Mouse (Mus musculus): ENCODE data around the gene F2. TPM values are rescaled to one million over a fixed set of nuclear protein-coding genes. Genes with fewer than 3 reads are reported as not detected.
"Not testable (repeated sequence)": the region's sequence is repeated elsewhere in the genome, so short reads cannot be mapped to it uniquely, and the experiment has no call there.

Gene F2
- polyA plus RNA-seq, 1 experiment from 2014 or later: 17.4 TPM

DNA sequence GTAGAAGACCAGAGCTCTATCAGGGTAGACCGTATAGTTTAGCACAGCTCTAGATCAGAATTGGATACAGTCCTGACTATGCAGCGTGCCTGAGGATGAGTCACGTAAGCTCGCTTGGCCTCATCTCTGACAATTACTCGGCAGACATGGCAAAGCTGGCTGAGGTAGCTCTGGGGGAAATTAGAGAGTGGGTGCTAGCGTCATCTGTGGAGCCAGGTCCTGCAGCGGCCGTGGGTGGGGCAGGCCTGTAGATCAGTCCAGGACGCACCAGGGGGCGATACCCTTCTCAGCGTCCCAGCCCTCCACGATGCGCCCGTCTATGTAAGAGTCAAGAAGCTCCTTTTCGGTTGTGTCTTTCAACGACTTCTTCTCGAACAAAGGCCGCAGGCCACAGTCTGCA, 6.5 kb downstream of the F2 start:
- WGBS: 77% methylated on average over 18 of the region's 18 CpGs
- H3K4me1 ChIP-seq (ENCODE audit: control insufficient read depth, insufficient read depth, low read length): no peaks in the 10 kb centered on the region
- no peak for ATAC-seq (ENCODE audit: insufficient read depth, low FRiP score)
- no peaks in the 10 kb centered on the region for H3K36me3 ChIP-seq (ENCODE audit: control insufficient read depth, insufficient read depth, low read length)
- no peak overlapping the region for H3K4me2 ChIP-seq (ENCODE audit: low read depth, low read length)
- H3K27ac ChIP-seq (ENCODE audit: low read length): no peak overlapping the region
- H3K9me3 ChIP-seq (replicated peaks; ENCODE audit: control insufficient read depth, low read length): no peaks in the 10 kb centered on the region
- H3K27me3 ChIP-seq (ENCODE audit: control insufficient read depth, insufficient read depth, low read length): no peaks in the 10 kb centered on the region
- H3K9ac ChIP-seq (ENCODE audit: low read length): no peak overlapping the region
- no peak overlapping the region for H3K4me3 ChIP-seq (replicated peaks; ENCODE audit: low read length)

DNA sequence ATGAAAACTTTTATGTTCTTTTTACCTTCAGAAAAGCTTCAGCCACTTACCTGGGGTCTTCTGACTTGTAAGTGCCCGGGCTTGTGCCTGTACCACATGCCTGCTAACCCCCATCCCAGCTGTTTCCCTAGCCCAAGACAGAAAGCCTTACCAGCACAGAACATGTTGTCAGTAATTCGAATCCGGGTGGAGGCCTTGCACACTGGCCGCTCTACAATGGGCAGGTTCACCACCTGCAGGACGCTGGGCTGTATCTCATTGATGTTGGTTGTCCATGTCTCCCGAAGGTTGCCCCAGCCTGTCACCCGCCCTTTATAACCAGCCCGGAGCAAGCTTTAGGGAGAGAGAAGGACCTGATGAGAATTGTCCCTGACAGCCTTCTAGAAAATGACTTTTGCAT, 8.0 kb downstream of the F2 start:
- no peaks in the 10 kb centered on the region for H3K4me1 ChIP-seq (ENCODE audit: control insufficient read depth, insufficient read depth, low read length)
- H3K4me3 ChIP-seq (replicated peaks; ENCODE audit: low read length): no peak overlapping the region
- peaks cover 4% of the 10 kb centered on the region; the same call in 1 of the 2 replicates for H3K36me3 ChIP-seq (ENCODE audit: control insufficient read depth, insufficient read depth, low read length)
- no peaks in the 10 kb centered on the region for H3K9me3 ChIP-seq (replicated peaks; ENCODE audit: control insufficient read depth, low read length)
- no peak overlapping the region for H3K9ac ChIP-seq (ENCODE audit: low read length)
- no peaks in the 10 kb centered on the region for H3K27me3 ChIP-seq (ENCODE audit: control insufficient read depth, insufficient read depth, low read length)
- no peak overlapping the region for H3K4me2 ChIP-seq (ENCODE audit: low read depth, low read length)
- 87% methylated on average over 8 of the region's 8 CpGs for WGBS
- ATAC-seq (ENCODE audit: insufficient read depth, low FRiP score): no peak
- no peak overlapping the region for H3K27ac ChIP-seq (ENCODE audit: low read length)

- no peak for ATAC-seq (ENCODE audit: insufficient read depth, low FRiP score)
- Histone ChIP-seq H3K4me3 (replicated peaks; ENCODE audit: low read length) (no peak overlapping the region), H3K4me1 (ENCODE audit: control insufficient read depth, insufficient read depth, low read length) (no peaks in the 10 kb centered on the region), H3K9me3 (replicated peaks; ENCODE audit: control insufficient read depth, low read length) (no peaks in the 10 kb centered on the region), H3K4me2 (ENCODE audit: low read depth, low read length) (no peak overlapping the region), H3K27me3 (ENCODE audit: control insufficient read depth, insufficient read depth, low read length) (no peaks in the 10 kb centered on the region), H3K27ac (ENCODE audit: low read length) (no peak overlapping the region), H3K36me3 (ENCODE audit: control insufficient read depth, insufficient read depth, low read length) (peaks cover 4% of the 10 kb centered on the region; the same call in 1 of the 2 replicates), H3K9ac (ENCODE audit: low read length) (no peak overlapping the region)
- WGBS: 71% methylated on average over 5 of the region's 5 CpGs
Measured at GRCm38 (mm10) chr2:91627486-91627885, 8.7 kb downstream of the F2 start.

- H3K4me1 ChIP-seq (ENCODE audit: control insufficient read depth, insufficient read depth, low read length); H3K27me3 ChIP-seq (ENCODE audit: control insufficient read depth, insufficient read depth, low read length); H3K9ac ChIP-seq (ENCODE audit: low read length); H3K27ac ChIP-seq (ENCODE audit: low read length); H3K4me2 ChIP-seq (ENCODE audit: low read depth, low read length); ATAC-seq (ENCODE audit: insufficient read depth, low FRiP score); H3K9me3 ChIP-seq (replicated peaks; ENCODE audit: control insufficient read depth, low read length); H3K4me3 ChIP-seq (replicated peaks; ENCODE audit: low read length): not testable (repeated sequence)
- peaks cover 29% of the 10 kb centered on the region for H3K36me3 ChIP-seq (ENCODE audit: control insufficient read depth, insufficient read depth, low read length)
- WGBS: 86% methylated on average over 7 of the region's 7 CpGs
Measured at GRCm38 (mm10) chr2:91623366-91623765, 12.8 kb downstream of the F2 start.

DNA sequence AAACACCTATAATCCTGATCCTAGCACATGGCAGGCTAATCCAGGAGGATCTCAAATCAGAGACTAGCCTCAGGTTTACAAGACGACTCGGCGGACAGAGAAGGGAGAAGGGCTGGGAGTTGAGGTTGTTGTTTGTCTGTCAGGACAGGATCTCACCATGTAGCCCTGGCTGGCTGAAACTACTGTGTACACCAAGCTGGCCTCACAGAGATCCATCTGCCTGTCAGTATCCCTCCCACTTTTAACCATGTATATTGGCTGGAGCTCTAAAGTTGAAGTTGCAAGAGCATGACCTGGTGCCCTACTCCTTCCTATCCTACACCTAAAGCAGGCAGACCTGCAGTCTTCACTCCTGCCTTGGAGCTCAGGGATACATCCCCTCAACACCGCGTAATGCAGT, 13.9 kb downstream of the F2 start:
- ATAC-seq (ENCODE audit: insufficient read depth, low FRiP score): no peak
- 92% methylated on average over 5 of the region's 5 CpGs for WGBS
- no peak overlapping the region for H3K4me2 ChIP-seq (ENCODE audit: low read depth, low read length)
- no peaks in the 10 kb centered on the region for H3K4me1 ChIP-seq (ENCODE audit: control insufficient read depth, insufficient read depth, low read length)
- no peaks in the 10 kb centered on the region for H3K27me3 ChIP-seq (ENCODE audit: control insufficient read depth, insufficient read depth, low read length)
- H3K4me3 ChIP-seq (replicated peaks; ENCODE audit: low read length): no peak overlapping the region
- H3K36me3 ChIP-seq (ENCODE audit: control insufficient read depth, insufficient read depth, low read length): peaks cover 35% of the 10 kb centered on the region
- no peaks in the 10 kb centered on the region for H3K9me3 ChIP-seq (replicated peaks; ENCODE audit: control insufficient read depth, low read length)
- no peak overlapping the region for H3K9ac ChIP-seq (ENCODE audit: low read length)
- no peak overlapping the region for H3K27ac ChIP-seq (ENCODE audit: low read length)

- not testable (repeated sequence) for ATAC-seq (ENCODE audit: insufficient read depth, low FRiP score); H3K4me1 ChIP-seq (ENCODE audit: control insufficient read depth, insufficient read depth, low read length); H3K4me3 ChIP-seq (replicated peaks; ENCODE audit: low read length); H3K9ac ChIP-seq (ENCODE audit: low read length); H3K4me2 ChIP-seq (ENCODE audit: low read depth, low read length); H3K27ac ChIP-seq (ENCODE audit: low read length); H3K27me3 ChIP-seq (ENCODE audit: control insufficient read depth, insufficient read depth, low read length); H3K36me3 ChIP-seq (ENCODE audit: control insufficient read depth, insufficient read depth, low read length); H3K9me3 ChIP-seq (replicated peaks; ENCODE audit: control insufficient read depth, low read length)
Measured at GRCm38 (mm10) chr2:91609370-91609769, 26.8 kb downstream of the F2 start.

DNA sequence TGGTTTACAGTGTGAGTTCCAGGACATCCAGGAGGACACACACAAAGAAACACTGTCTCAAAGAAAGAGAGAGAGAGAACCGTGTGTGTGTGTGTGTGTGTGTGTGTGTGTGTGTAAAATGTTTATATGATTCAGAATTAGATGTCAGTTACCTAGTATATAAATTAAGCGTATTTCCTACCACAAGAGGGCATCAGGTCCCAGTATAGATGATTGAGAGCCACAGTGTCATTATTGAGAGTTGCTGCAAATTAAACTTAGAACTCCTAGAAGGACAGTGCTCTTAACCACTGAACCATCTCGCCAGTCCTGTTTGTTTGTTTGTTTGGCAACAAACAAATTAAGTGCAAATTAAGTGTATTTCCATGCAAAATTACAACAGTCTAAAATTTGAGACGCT, 33.8 kb downstream of the F2 start:
- peaks cover 37% of the 10 kb centered on the region for H3K36me3 ChIP-seq (ENCODE audit: control insufficient read depth, insufficient read depth, low read length)
- 88% methylated on average over 4 of the region's 4 CpGs for WGBS
- H3K9me3 ChIP-seq (replicated peaks; ENCODE audit: control insufficient read depth, low read length): no peaks in the 10 kb centered on the region
- H3K9ac ChIP-seq (ENCODE audit: low read length): no peak overlapping the region
- no peak overlapping the region for H3K4me2 ChIP-seq (ENCODE audit: low read depth, low read length)
- no peak for ATAC-seq (ENCODE audit: insufficient read depth, low FRiP score)
- H3K4me1 ChIP-seq (ENCODE audit: control insufficient read depth, insufficient read depth, low read length): no peaks in the 10 kb centered on the region
- H3K27ac ChIP-seq (ENCODE audit: low read length): no peak overlapping the region
- no peaks in the 10 kb centered on the region for H3K27me3 ChIP-seq (ENCODE audit: control insufficient read depth, insufficient read depth, low read length)
- H3K4me3 ChIP-seq (replicated peaks; ENCODE audit: low read length): no peak overlapping the region

DNA sequence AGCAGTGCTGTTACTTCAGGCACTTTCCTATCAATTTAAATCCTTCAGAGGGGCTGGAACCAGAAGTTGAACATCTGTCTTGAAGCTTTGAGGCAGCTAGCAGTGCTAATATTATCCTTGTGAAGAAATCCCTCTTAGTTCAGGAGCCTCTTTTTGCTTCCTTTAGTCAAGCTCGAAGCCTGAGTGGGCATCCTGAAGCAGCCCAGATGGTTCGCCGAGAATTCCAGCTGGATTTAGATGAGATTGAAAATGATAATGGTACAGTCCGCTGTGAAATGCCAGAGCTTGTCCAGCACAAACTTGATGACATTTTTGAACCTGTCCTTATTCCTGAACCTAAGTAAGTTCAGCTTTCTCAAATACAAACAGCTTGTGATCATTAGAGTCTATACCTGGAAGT, 35.7 kb downstream of the F2 start:
- H3K36me3 ChIP-seq (ENCODE audit: control insufficient read depth, insufficient read depth, low read length): peaks cover 40% of the 10 kb centered on the region

GRCm38 (mm10) chr2:91586242-91586641, 50.0 kb downstream of the F2 start:
- Histone ChIP-seq H3K36me3 (ENCODE audit: control insufficient read depth, insufficient read depth, low read length) (peaks cover 26% of the 10 kb centered on the region), H3K9ac (ENCODE audit: low read length) (no peak overlapping the region), H3K27me3 (ENCODE audit: control insufficient read depth, insufficient read depth, low read length) (no peaks in the 10 kb centered on the region), H3K9me3 (replicated peaks; ENCODE audit: control insufficient read depth, low read length) (no peaks in the 10 kb centered on the region), H3K27ac (ENCODE audit: low read length) (no peak overlapping the region), H3K4me1 (ENCODE audit: control insufficient read depth, insufficient read depth, low read length) (no peaks in the 10 kb centered on the region), H3K4me2 (ENCODE audit: low read depth, low read length) (no peak overlapping the region), H3K4me3 (replicated peaks; ENCODE audit: low read length) (no peak overlapping the region)
- 91% methylated on average over 1 of the region's 1 CpGs for WGBS
- ATAC-seq (ENCODE audit: insufficient read depth, low FRiP score): no peak

More for the DNA sequence above, 35.7 kb downstream of the F2 start:
- ATAC-seq (ENCODE audit: insufficient read depth, low FRiP score): no peak
- Histone ChIP-seq H3K4me3 (replicated peaks; ENCODE audit: low read length) (no peak overlapping the region), H3K9ac (ENCODE audit: low read length) (no peak overlapping the region), H3K27ac (ENCODE audit: low read length) (no peak overlapping the region), H3K4me2 (ENCODE audit: low read depth, low read length) (no peak overlapping the region), H3K4me1 (ENCODE audit: control insufficient read depth, insufficient read depth, low read length) (no peaks in the 10 kb centered on the region), H3K9me3 (replicated peaks; ENCODE audit: control insufficient read depth, low read length) (no peaks in the 10 kb centered on the region), H3K27me3 (ENCODE audit: control insufficient read depth, insufficient read depth, low read length) (no peaks in the 10 kb centered on the region)
- 94% methylated on average over 4 of the region's 4 CpGs for WGBS

DNA sequence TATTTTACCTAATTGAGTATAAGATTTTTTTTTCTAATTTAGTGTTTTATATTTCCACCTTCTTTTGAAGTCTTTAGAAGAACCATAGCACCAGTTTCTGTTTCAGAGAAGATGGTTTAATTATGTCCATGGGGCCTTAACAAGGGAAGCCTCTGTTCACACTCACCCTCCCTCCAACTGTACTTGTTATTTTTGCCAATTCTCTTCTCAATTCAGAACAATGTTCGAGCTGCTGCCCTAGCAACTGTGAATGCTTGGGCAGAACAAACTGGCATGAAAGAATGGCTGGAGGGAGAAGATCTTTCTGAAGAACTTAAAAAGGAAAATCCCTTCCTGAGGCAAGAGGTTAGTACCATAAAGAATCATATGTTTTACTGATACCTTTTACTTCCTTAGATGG, 55.3 kb downstream of the F2 start:
- Histone ChIP-seq H3K4me3 (replicated peaks; ENCODE audit: low read length) (no peak overlapping the region), H3K9me3 (replicated peaks; ENCODE audit: control insufficient read depth, low read length) (no peaks in the 10 kb centered on the region), H3K27ac (ENCODE audit: low read length) (no peak overlapping the region), H3K4me2 (ENCODE audit: low read depth, low read length) (no peak overlapping the region), H3K4me1 (ENCODE audit: control insufficient read depth, insufficient read depth, low read length) (no peaks in the 10 kb centered on the region), H3K36me3 (ENCODE audit: control insufficient read depth, insufficient read depth, low read length) (peaks cover 37% of the 10 kb centered on the region), H3K27me3 (ENCODE audit: control insufficient read depth, insufficient read depth, low read length) (no peaks in the 10 kb centered on the region), H3K9ac (ENCODE audit: low read length) (no peak overlapping the region)
- ATAC-seq (ENCODE audit: insufficient read depth, low FRiP score): no peak
- 89% methylated on average over 1 of the region's 1 CpGs for WGBS

Measured in stomach, embryonic 16.5 days (tissue).